Mouse (Mus musculus) layer of hippocampus, adult 11-12 months (tissue): ENCODE measurements around the gene Tmem209.

Experiments used
- DNase-seq: peaks from one replicate; pipeline ENCODE4 v3.0.0; 2022; ENCODE audit warnings: low spot score

Gene Tmem209

GRCm38 (mm10) chr6:30538240-30538639, 28.7 kb upstream of the Tmem209 start:
- DNase-seq, result no peak

- DNase-seq, result no peak
Measured at GRCm38 (mm10) chr6:30535340-30535739, 25.8 kb upstream of the Tmem209 start.

GRCm38 (mm10) chr6:30528800-30529199, 19.2 kb upstream of the Tmem209 start:
- no peak for DNase-seq

- DNase-seq, result no peak
Measured at GRCm38 (mm10) chr6:30526586-30527515, 17.3 kb upstream of the Tmem209 start.

- no peak for DNase-seq
Measured at GRCm38 (mm10) chr6:30525456-30526332, 16.1 kb upstream of the Tmem209 start.

- DNase-seq, result no peak
Measured at GRCm38 (mm10) chr6:30520400-30520799, 10.8 kb upstream of the Tmem209 start.

GRCm38 (mm10) chr6:30514242-30514641, 4.7 kb upstream of the Tmem209 start:
- no peak for DNase-seq

GRCm38 (mm10) chr6:30510291-30510690, 708 bp upstream of the Tmem209 start:
- no peak for DNase-seq

- DNase-seq, result no peak
Measured at GRCm38 (mm10) chr6:30508824-30509223, 759 bp downstream of the Tmem209 start.

GRCm38 (mm10) chr6:30499049-30499448, 10.5 kb downstream of the Tmem209 start:
- no peak for DNase-seq

GRCm38 (mm10) chr6:30486504-30486903, 23.1 kb downstream of the Tmem209 start:
- DNase-seq, result no peak

GRCm38 (mm10) chr6:30482908-30483307, 26.7 kb downstream of the Tmem209 start:
- DNase-seq, result no peak

- DNase-seq, result no peak
Measured at GRCm38 (mm10) chr6:30479418-30479817, 30.2 kb downstream of the Tmem209 start.

- DNase-seq, result no peak
Measured at GRCm38 (mm10) chr6:30477784-30478183, 31.8 kb downstream of the Tmem209 start.

GRCm38 (mm10) chr6:30477210-30477714, 32.3 kb downstream of the Tmem209 start:
- DNase-seq, result no peak

GRCm38 (mm10) chr6:30476025-30476765, 33.4 kb downstream of the Tmem209 start:
- no peak for DNase-seq

- no peak for DNase-seq
Measured at GRCm38 (mm10) chr6:30471706-30472105, 37.9 kb downstream of the Tmem209 start.

- DNase-seq, result no peak
Measured at GRCm38 (mm10) chr6:30469370-30469769, 40.2 kb downstream of the Tmem209 start.

- DNase-seq, result no peak
Measured at GRCm38 (mm10) chr6:30468684-30469083, 40.9 kb downstream of the Tmem209 start.

GRCm38 (mm10) chr6:30468058-30468457, 41.5 kb downstream of the Tmem209 start:
- DNase-seq, result no peak

GRCm38 (mm10) chr6:30465586-30465985, 44.0 kb downstream of the Tmem209 start:
- no peak for DNase-seq

GRCm38 (mm10) chr6:30462822-30463221, 46.8 kb downstream of the Tmem209 start:
- no peak for DNase-seq
